ENCODE assay signal across 11 mouse cellular contexts in genomic region chr10:59265067-59265466, GRCm38 (mm10). TPM values are rescaled to one million over a fixed set of nuclear protein-coding genes. Genes with fewer than 3 reads are reported as not detected.
A peak's percentile ranks its signal among the peaks of the same experiment; 100 is the strongest.
DNase-seq lines count a peak whose midpoint lies in the region; ATAC-seq lines count a peak whose summit lies in the region.
"Had no signal": no experiment of that assay in that cellular context is flagged by ENCODE, and none has a peak within 500 bp of the region (broad histone marks: within the 10 kb centered on the region; RNA-seq: fewer than 3 reads in every experiment).

No protein-coding gene starts in this region.

- no peaks in the 10 kb centered on the region for H3K36me3 ChIP-seq in liver, embryonic 15.5 days (replicated peaks)
- H3K36me3 ChIP-seq in stomach, embryonic 14.5 days (ENCODE audit: control insufficient read depth, insufficient read depth, low read length): no peaks in the 10 kb centered on the region
- no peaks in the 10 kb centered on the region for H3K36me3 ChIP-seq in midbrain, embryonic 16.5 days (ENCODE audit: control insufficient read depth, insufficient read depth, low read length)
- H3K36me3 ChIP-seq in forebrain, embryonic 13.5 days (ENCODE audit: poor library complexity, severe bottlenecking): no peaks in the 10 kb centered on the region
- H3K36me3 ChIP-seq: forebrain, embryonic 12.5 days; midbrain, embryonic 10.5 days had no signal

- WGBS in liver, embryonic 15.5 days (ENCODE audit: insufficient replicate concordance): 8% methylated on average over 7 of the region's 7 CpGs
- WGBS in stomach, embryonic 14.5 days: 23% methylated on average over 7 of the region's 7 CpGs
- WGBS in midbrain, embryonic 16.5 days: 85% methylated on average over 7 of the region's 7 CpGs
- 86% methylated on average over 7 of the region's 7 CpGs for WGBS in forebrain, embryonic 13.5 days

- no peak overlapping the region for H3K4me2 ChIP-seq in liver, embryonic 15.5 days
- no peak overlapping the region for H3K4me2 ChIP-seq in stomach, embryonic 14.5 days (replicated peaks; ENCODE audit: low read depth, low read length)
- no peak overlapping the region for H3K4me2 ChIP-seq in midbrain, embryonic 16.5 days (ENCODE audit: low read length)
- no peak overlapping the region for H3K4me2 ChIP-seq in forebrain, embryonic 13.5 days
- H3K4me2 ChIP-seq: forebrain, embryonic 12.5 days had no signal

- H3K27ac ChIP-seq in liver, embryonic 15.5 days (replicated peaks): 0 out of 2 replicates have a peak overlapping the region, but pooled peaks have one; percentile 33
- peak overlapping the region; percentile 83 for H3K27ac ChIP-seq in stomach, embryonic 14.5 days (ENCODE audit: low read length)
- no peak overlapping the region for H3K27ac ChIP-seq in midbrain, embryonic 16.5 days (ENCODE audit: low read length)
- no peak overlapping the region for H3K27ac ChIP-seq in forebrain, embryonic 13.5 days
- H3K27ac ChIP-seq: forebrain, embryonic 12.5 days; midbrain, embryonic 10.5 days had no signal

- H3K4me3 ChIP-seq in liver, embryonic 15.5 days (replicated peaks): no peak overlapping the region
- no peak overlapping the region for H3K4me3 ChIP-seq in stomach, embryonic 14.5 days (ENCODE audit: low read depth, low read length)
- no peak overlapping the region for H3K4me3 ChIP-seq in midbrain, embryonic 16.5 days (ENCODE audit: low read depth, low read length)
- no peak overlapping the region for H3K4me3 ChIP-seq in forebrain, embryonic 13.5 days
- H3K4me3 ChIP-seq: forebrain, embryonic 12.5 days; midbrain, embryonic 10.5 days had no signal

- no peaks in the 10 kb centered on the region for H3K27me3 ChIP-seq in liver, embryonic 15.5 days
- H3K27me3 ChIP-seq in stomach, embryonic 14.5 days (ENCODE audit: control insufficient read depth, insufficient read depth, low read length): no peaks in the 10 kb centered on the region
- no peaks in the 10 kb centered on the region for H3K27me3 ChIP-seq in midbrain, embryonic 16.5 days (ENCODE audit: control insufficient read depth, insufficient read depth, low read depth, low read length)
- no peaks in the 10 kb centered on the region for H3K27me3 ChIP-seq in forebrain, embryonic 13.5 days
- H3K27me3 ChIP-seq: forebrain, embryonic 12.5 days had no signal

- peak; percentile 79 for DNase-seq in layer of hippocampus, adult 9-11 months
- no peak for DNase-seq in layer of hippocampus, adult 9-10 months (ENCODE audit: low spot score)
- DNase-seq: embryo, embryonic 11 days; kidney, adult 8-10 months had no signal

- H3K9me3 ChIP-seq in liver, embryonic 15.5 days (replicated peaks): no peaks in the 10 kb centered on the region
- H3K9me3 ChIP-seq in stomach, embryonic 14.5 days (ENCODE audit: control insufficient read depth, low read depth, low read length): no peaks in the 10 kb centered on the region
- H3K9me3 ChIP-seq in midbrain, embryonic 16.5 days (replicated peaks; ENCODE audit: control insufficient read depth, low read length, poor library complexity, severe bottlenecking): no peaks in the 10 kb centered on the region
- no peaks in the 10 kb centered on the region for H3K9me3 ChIP-seq in forebrain, embryonic 13.5 days (replicated peaks)
- H3K9me3 ChIP-seq: forebrain, embryonic 12.5 days; midbrain, embryonic 10.5 days had no signal

- ATAC-seq in common myeloid progenitor, adult 5-6 weeks (replicated peaks; ENCODE audit: low read depth, poor library complexity, severe bottlenecking): peak; percentile 71
- peak; percentile 35 for ATAC-seq in liver, embryonic 15.5 days (ENCODE audit: insufficient read depth)
- no peak for ATAC-seq in stomach, embryonic 14.5 days (ENCODE audit: insufficient number of reproducible peaks, insufficient read depth, low FRiP score, low read depth)
- ATAC-seq in midbrain, embryonic 16.5 days: no peak
- no peak for ATAC-seq in forebrain, embryonic 13.5 days

- H3K4me1 ChIP-seq in liver, embryonic 15.5 days (replicated peaks): peaks cover 38% of the 10 kb centered on the region
- H3K4me1 ChIP-seq in stomach, embryonic 14.5 days (ENCODE audit: control insufficient read depth, insufficient read depth, low read length): peaks cover 17% of the 10 kb centered on the region
- no peaks in the 10 kb centered on the region; the same call in 1 of the 2 replicates for H3K4me1 ChIP-seq in midbrain, embryonic 16.5 days (ENCODE audit: control insufficient read depth, insufficient read depth, low read length)
- peaks cover 6% of the 10 kb centered on the region; the same call in 1 of the 2 replicates for H3K4me1 ChIP-seq in forebrain, embryonic 13.5 days

- H3K9ac ChIP-seq in liver, embryonic 15.5 days: no peak overlapping the region
- no peak overlapping the region for H3K9ac ChIP-seq in stomach, embryonic 14.5 days (replicated peaks; ENCODE audit: low read depth, low read length)
- no peak overlapping the region for H3K9ac ChIP-seq in midbrain, embryonic 16.5 days (ENCODE audit: low read depth, low read length)
- no peak overlapping the region for H3K9ac ChIP-seq in forebrain, embryonic 13.5 days
- H3K9ac ChIP-seq: forebrain, embryonic 12.5 days had no signal

RNA-seq across cellular contexts. Expression of gene Sowahc, which starts 43.3 kb away (rescaled TPM):
- 1.0 and 4.2 TPM in 2 replicates for total RNA-seq in common myeloid progenitor, adult 5-6 weeks (2017)
- polyA plus RNA-seq in liver, embryonic 15.5 days (2015; fragmentation: Nextera tagmentation; extraction: Ambion mirVana): 2.0 and 2.5 TPM in 2 replicates
- polyA plus RNA-seq in stomach, embryonic 14.5 days (2014; fragmentation: Nextera tagmentation; extraction: Ambion mirVana): 11.7 and 13.5 TPM in 2 replicates
- 22.1 and 23.8 TPM in 2 replicates for polyA plus RNA-seq in midbrain, embryonic 16.5 days (2015; fragmentation: Nextera tagmentation; extraction: Ambion mirVana)
- polyA plus RNA-seq in forebrain, embryonic 13.5 days (2015; fragmentation: Nextera tagmentation; extraction: Ambion mirVana): 12.9 and 15.1 TPM in 2 replicates

RNA-seq across cellular contexts. Expression of gene Sept10, which starts 43.4 kb away (rescaled TPM):
- total RNA-seq in common myeloid progenitor, adult 5-6 weeks (2017): 3.1 and 5.0 TPM in 2 replicates
- polyA plus RNA-seq in liver, embryonic 15.5 days (2015; fragmentation: Nextera tagmentation; extraction: Ambion mirVana): 9.4 and 11.2 TPM in 2 replicates
- polyA plus RNA-seq in stomach, embryonic 14.5 days (2014; fragmentation: Nextera tagmentation; extraction: Ambion mirVana): 47.5 and 49.7 TPM in 2 replicates
- polyA plus RNA-seq in midbrain, embryonic 16.5 days (2015; fragmentation: Nextera tagmentation; extraction: Ambion mirVana): 10.4 and 13.3 TPM in 2 replicates
- polyA plus RNA-seq in forebrain, embryonic 13.5 days (2015; fragmentation: Nextera tagmentation; extraction: Ambion mirVana): 33.3 and 34.0 TPM in 2 replicates

RNA-seq across cellular contexts. Expression of gene P4ha1, which starts 58.0 kb away (rescaled TPM):
- total RNA-seq in common myeloid progenitor, adult 5-6 weeks (2017): 26.2 and 28.9 TPM in 2 replicates
- 13.6 and 14.8 TPM in 2 replicates for polyA plus RNA-seq in liver, embryonic 15.5 days (2015; fragmentation: Nextera tagmentation; extraction: Ambion mirVana)
- 64.9 and 76.3 TPM in 2 replicates for polyA plus RNA-seq in stomach, embryonic 14.5 days (2014; fragmentation: Nextera tagmentation; extraction: Ambion mirVana)
- polyA plus RNA-seq in midbrain, embryonic 16.5 days (2015; fragmentation: Nextera tagmentation; extraction: Ambion mirVana): 29.7 and 32.2 TPM in 2 replicates
- 25.9 and 26.9 TPM in 2 replicates for polyA plus RNA-seq in forebrain, embryonic 13.5 days (2015; fragmentation: Nextera tagmentation; extraction: Ambion mirVana)

Comparison
In these comparisons a context has a peak if more than half of its experiments do, and no peak if none do; other contexts are left out.
1. ATAC-seq: peak in common myeloid progenitor, adult 5-6 weeks (single experiment) and liver, embryonic 15.5 days (single experiment); none in stomach, embryonic 14.5 days (single experiment), midbrain, embryonic 16.5 days (single experiment) and forebrain, embryonic 13.5 days (single experiment).
2. H3K27ac ChIP-seq: peak in liver, embryonic 15.5 days (single experiment) and stomach, embryonic 14.5 days (single experiment); none in midbrain, embryonic 16.5 days (single experiment) and forebrain, embryonic 13.5 days (single experiment).